Mouse (Mus musculus) cerebellum, adult 2 months (tissue): ENCODE measurements around the gene Hormad2.

ENCODE experiments used
- CTCF ChIP-seq: fragments of 200-500 bp; IDR thresholded peaks from 2 replicates; pipeline ENCODE4 v1.5.1; 2011; ENCODE audit warnings: low read depth, mild to moderate bottlenecking, control low read depth, low read length, moderate library complexity, borderline replicate concordance; ENCODE audit not compliant: insufficient read depth
- POLR2A ChIP-seq: fragments of 200-500 bp; IDR thresholded peaks from 2 replicates; pipeline ENCODE4 v1.6.1; 2011; ENCODE audit warnings: low read length, control low read depth, borderline replicate concordance; ENCODE audit not compliant: insufficient read depth

DNA sequence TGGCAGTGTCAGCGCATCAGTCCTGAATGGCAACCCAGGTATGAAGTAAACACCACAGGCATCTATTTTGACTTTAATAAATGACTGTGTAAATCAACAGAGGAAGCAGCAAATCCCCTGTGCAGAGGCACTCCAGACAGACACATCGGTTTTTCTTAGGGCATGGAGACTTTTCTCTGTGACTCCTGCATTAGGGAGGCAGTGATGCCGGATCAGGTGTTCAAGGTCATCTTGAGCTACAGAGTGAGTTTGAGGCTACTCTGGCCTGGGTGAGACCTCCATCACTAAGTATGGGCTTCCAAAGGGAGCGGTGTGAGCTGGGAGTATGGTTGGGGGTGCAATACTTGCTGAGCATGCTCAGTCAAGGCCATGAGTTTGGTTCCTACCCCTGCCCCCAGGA lies 23.7 kb upstream of the Hormad2 start:
- no peak for TF ChIP-seq CTCF
- no peak for TF ChIP-seq POLR2A
